Mouse (Mus musculus) lung, embryonic 14.5 days (tissue): ENCODE data around the gene Atf6b. TPM values are rescaled to one million over a fixed set of nuclear protein-coding genes. Genes with fewer than 3 reads are reported as not detected.

Source experiments
- ATAC-seq: fragments of 200-750 bp; cut with Nextera tagmentation; 2 replicates; pipeline ENCODE4 v1.8.0; 2017; ENCODE audit warnings: mild to moderate bottlenecking, moderate TSS enrichment, moderate library complexity; ENCODE audit not compliant: insufficient read depth
- DNase-seq: peaks from one replicate; pipeline ENCODE4 v3.0.0-alpha.2; 2015
- H3K27ac ChIP-seq: fragments of 300-500 bp; sonication (generic); 2 replicates; pipeline ENCODE4 v1.5.1; 2014; ENCODE audit warnings: low read depth, mild to moderate bottlenecking, moderate library complexity
- H3K27me3 ChIP-seq: fragments of 300-500 bp; sonication (generic); 2 replicates; pipeline ENCODE4 v1.6.1; 2014; ENCODE audit warnings: low read length, control low read depth; ENCODE audit not compliant: insufficient read depth
- H3K36me3 ChIP-seq: fragments of 300-500 bp; sonication (generic); 2 replicates; pipeline ENCODE4 v1.6.1; 2014; ENCODE audit warnings: control low read depth; ENCODE audit not compliant: insufficient read depth
- H3K4me1 ChIP-seq: fragments of 300-500 bp; sonication (generic); 2 replicates; pipeline ENCODE4 v1.6.1; 2014; ENCODE audit warnings: antibody characterized with exemption, control low read depth; ENCODE audit not compliant: insufficient read depth
- H3K4me2 ChIP-seq: fragments of 300-500 bp; sonication (generic); 2 replicates; pipeline ENCODE4 v1.6.1; 2014; ENCODE audit warnings: mild to moderate bottlenecking
- H3K4me3 ChIP-seq: fragments of 300-500 bp; sonication (generic); 2 replicates; pipeline ENCODE4 v1.5.1; 2014; ENCODE audit warnings: low read depth, low read length
- H3K9ac ChIP-seq: fragments of 300-500 bp; sonication (generic); 2 replicates; pipeline ENCODE4 v1.6.1; 2014
- H3K9me3 ChIP-seq: fragments of 300-500 bp; sonication (generic); 2 replicates; pipeline ENCODE4 v1.6.1; 2016; ENCODE audit warnings: low read depth, low read length, control low read depth
- CTCF ChIP-seq: IDR thresholded peaks from 2 replicates; pipeline ENCODE4 v1.5.1; 2016; ENCODE audit warnings: antibody characterized with exemption, low read depth
- WGBS: fragments of 180-500 bp; shearing (Covaris S2); extraction: QIAGEN DNeasy Blood & Tissue Kit; methylation state at CpG from one replicate; pipeline ENCODE4 v1.1.7; 2014; 5-methylcytosine and 5-hydroxymethylcytosine counted together
- polyA plus RNA-seq: library from polyadenylated mRNA; unstranded; fragments of >200 nt; fragmentation: Nextera tagmentation; extraction: Ambion mirVana; gene quantifications from 2 replicates; pipeline ENCODE4 v1.2.1, GENCODE M21; 2014

Gene Atf6b
- polyA plus RNA-seq, 1 experiment from 2014 or later: 74.8 TPM

DNA sequence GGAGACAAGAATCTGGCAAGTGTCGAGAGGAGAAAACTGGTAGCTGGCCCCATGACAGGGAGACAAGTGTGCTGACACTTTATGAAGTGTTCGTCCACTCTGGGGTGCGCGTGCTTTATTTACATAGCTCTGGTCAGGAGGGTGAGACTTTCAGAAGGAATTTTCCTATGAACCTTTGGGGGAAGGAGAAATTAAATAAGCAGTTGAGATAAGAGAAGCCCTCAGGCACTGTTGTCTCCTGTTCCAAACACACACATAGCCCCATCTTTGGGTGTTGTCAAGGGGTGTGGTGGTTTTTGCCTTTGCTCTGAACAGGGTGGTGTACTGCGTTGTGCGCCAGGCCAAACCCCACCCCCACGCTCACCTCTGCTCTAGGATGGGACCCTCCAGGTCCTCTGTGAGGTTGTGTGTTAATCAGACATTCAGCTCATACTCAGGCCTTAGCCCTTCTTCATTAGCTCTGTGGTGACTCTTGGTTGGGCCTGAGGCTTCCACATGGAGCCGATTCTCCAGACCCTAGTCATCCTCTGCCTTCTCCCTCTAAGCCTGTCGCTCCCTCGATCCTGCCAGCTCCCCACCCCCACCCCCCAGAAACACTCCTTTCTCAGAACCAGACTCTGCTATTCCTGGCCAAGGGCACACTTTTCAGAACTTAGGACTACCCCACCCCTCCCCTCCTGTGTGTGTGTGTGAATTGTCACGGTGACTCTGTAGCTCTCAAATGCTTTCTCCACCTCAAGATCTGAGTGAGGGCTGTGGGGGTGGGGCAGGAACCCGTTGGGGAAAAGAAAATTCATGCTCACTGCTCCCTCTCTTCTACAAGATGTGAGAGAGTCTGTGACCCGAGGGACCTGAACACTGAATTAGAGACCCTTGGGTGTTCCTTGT is 28.5 kb downstream of the Atf6b start:
- H3K4me2 ChIP-seq: no peak overlapping the region
- no peak overlapping the region for H3K4me3 ChIP-seq
- no peaks in the 10 kb centered on the region; the same call in 1 of the 2 replicates for H3K4me1 ChIP-seq
- H3K9me3 ChIP-seq: no peaks in the 10 kb centered on the region
- H3K36me3 ChIP-seq: no peaks in the 10 kb centered on the region
- WGBS: 34% methylated on average over 13 of the region's 13 CpGs
- DNase-seq: no peak
- no peak for ATAC-seq
- H3K27ac ChIP-seq: no peak overlapping the region
- peaks cover 62% of the 10 kb centered on the region for H3K27me3 ChIP-seq
- no peak overlapping the region for H3K9ac ChIP-seq
- TF ChIP-seq CTCF: no peak

DNA sequence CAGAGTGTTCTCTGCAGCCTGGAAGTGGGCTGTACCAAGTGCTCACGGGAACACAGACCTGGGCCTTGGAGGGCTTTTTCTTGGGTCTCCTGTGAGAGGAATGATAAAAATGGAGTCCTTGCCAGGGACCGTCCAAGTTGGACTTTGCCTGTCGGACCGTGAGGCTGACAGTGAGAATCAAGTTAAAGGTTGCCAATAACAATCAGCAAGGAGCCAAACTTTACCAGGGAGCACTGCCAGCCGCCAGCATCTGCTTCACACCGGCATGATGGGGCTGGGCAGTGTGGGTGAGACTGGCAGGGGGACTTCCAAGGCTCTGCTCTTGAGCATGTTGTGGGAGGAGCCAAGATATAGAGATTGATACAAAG is 29.1 kb downstream of the Atf6b start:
- Histone ChIP-seq H3K4me1 (no peaks in the 10 kb centered on the region; the same call in 1 of the 2 replicates), H3K27ac (no peak overlapping the region), H3K4me2 (no peak overlapping the region), H3K9me3 (no peaks in the 10 kb centered on the region), H3K9ac (no peak overlapping the region), H3K27me3 (peaks cover 56% of the 10 kb centered on the region), H3K4me3 (no peak overlapping the region), H3K36me3 (no peaks in the 10 kb centered on the region)
- no peak for DNase-seq
- no peak for TF ChIP-seq CTCF
- ATAC-seq: no peak
- WGBS: 59% methylated on average over 6 of the region's 6 CpGs

- Histone ChIP-seq H3K4me2 (no peak overlapping the region), H3K4me3 (no peak overlapping the region), H3K9me3 (no peaks in the 10 kb centered on the region), H3K9ac (no peak overlapping the region), H3K4me1 (peaks cover under 1% of the 10 kb centered on the region; the same call in 1 of the 2 replicates), H3K27ac (no peak overlapping the region), H3K36me3 (no peaks in the 10 kb centered on the region), H3K27me3 (peaks cover 50% of the 10 kb centered on the region)
- DNase-seq (no peak), ATAC-seq (no peak)
- 63% methylated on average over 12 of the region's 12 CpGs for WGBS
- no peak for TF ChIP-seq CTCF
These were observed 29.7 kb downstream of the Atf6b start for GRCm38 (mm10) chr17:34676671-34677070.

GRCm38 (mm10) chr17:34680191-34680590 is 33.2 kb downstream of the Atf6b start:
- WGBS: 76% methylated on average over 26 of the region's 26 CpGs
- H3K9me3 ChIP-seq: no peaks in the 10 kb centered on the region
- no peak for TF ChIP-seq CTCF
- no peak overlapping the region for H3K4me2 ChIP-seq
- ATAC-seq (no peak), DNase-seq (no peak)
- no peak overlapping the region for H3K4me3 ChIP-seq
- H3K27ac ChIP-seq: no peak overlapping the region
- H3K4me1 ChIP-seq: peaks cover 18% of the 10 kb centered on the region; the same call in 1 of the 2 replicates
- H3K9ac ChIP-seq: no peak overlapping the region
- no peaks in the 10 kb centered on the region for H3K36me3 ChIP-seq
- H3K27me3 ChIP-seq: peaks cover 19% of the 10 kb centered on the region

DNA sequence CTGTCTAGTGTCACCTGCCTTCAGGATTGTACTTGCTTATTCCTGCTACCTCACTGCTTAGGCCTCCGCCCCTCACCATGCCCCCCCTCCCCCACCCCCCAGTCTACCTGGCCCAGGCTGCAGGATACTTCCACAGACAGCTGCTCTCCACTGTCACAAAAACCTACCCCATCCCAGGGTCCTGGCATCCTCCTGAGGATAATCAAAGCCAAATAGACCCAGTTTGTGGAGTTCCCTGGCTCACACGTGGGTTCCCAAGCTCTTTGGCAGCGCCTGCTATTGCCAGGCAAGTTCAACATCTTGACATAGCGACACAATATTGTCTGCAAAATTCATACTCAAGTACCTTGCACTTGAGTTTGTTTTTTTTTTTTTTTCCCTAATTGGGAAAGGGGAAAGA is 33.7 kb downstream of the Atf6b start:
- H3K4me3 ChIP-seq: no peak overlapping the region
- 71% methylated on average over 4 of the region's 4 CpGs for WGBS
- DNase-seq (no peak), ATAC-seq (no peak)
- H3K4me1 ChIP-seq: peaks cover 22% of the 10 kb centered on the region
- no peak overlapping the region for H3K27ac ChIP-seq
- no peaks in the 10 kb centered on the region for H3K36me3 ChIP-seq
- H3K9ac ChIP-seq: no peak overlapping the region
- no peaks in the 10 kb centered on the region for H3K9me3 ChIP-seq
- no peak overlapping the region for H3K4me2 ChIP-seq
- TF ChIP-seq CTCF: no peak
- peaks cover 19% of the 10 kb centered on the region for H3K27me3 ChIP-seq

DNA sequence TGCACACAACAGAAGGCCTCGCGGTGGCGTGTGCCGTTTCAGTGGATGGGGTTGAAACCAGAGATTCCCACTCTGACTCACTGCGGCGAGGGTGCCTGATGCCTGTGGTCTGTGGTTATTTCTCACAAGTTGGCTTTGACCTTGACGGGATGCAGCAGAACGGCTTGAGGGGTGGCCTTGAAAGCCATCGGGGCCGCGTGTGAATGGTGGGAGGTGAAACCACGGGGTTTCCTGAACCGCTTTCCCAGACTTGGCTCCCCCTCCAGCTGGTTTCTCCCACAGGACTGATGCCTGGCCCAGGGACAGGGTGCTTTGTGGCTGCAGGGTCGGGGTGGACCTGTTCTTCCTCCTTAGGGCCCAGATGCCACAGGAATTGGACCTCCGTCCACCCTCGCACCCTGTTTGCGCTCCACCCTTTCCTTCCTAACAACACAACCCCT is 34.2 kb downstream of the Atf6b start:
- ATAC-seq: no peak
- peaks cover 26% of the 10 kb centered on the region for H3K4me1 ChIP-seq
- H3K9ac ChIP-seq: no peak overlapping the region
- H3K27ac ChIP-seq: no peak overlapping the region
- H3K4me2 ChIP-seq: no peak overlapping the region
- H3K27me3 ChIP-seq: peaks cover 18% of the 10 kb centered on the region
- no peak for TF ChIP-seq CTCF
- no peaks in the 10 kb centered on the region for H3K9me3 ChIP-seq
- no peak for DNase-seq
- no peaks in the 10 kb centered on the region for H3K36me3 ChIP-seq
- no peak overlapping the region for H3K4me3 ChIP-seq
- WGBS: 66% methylated on average over 17 of the region's 17 CpGs

DNA sequence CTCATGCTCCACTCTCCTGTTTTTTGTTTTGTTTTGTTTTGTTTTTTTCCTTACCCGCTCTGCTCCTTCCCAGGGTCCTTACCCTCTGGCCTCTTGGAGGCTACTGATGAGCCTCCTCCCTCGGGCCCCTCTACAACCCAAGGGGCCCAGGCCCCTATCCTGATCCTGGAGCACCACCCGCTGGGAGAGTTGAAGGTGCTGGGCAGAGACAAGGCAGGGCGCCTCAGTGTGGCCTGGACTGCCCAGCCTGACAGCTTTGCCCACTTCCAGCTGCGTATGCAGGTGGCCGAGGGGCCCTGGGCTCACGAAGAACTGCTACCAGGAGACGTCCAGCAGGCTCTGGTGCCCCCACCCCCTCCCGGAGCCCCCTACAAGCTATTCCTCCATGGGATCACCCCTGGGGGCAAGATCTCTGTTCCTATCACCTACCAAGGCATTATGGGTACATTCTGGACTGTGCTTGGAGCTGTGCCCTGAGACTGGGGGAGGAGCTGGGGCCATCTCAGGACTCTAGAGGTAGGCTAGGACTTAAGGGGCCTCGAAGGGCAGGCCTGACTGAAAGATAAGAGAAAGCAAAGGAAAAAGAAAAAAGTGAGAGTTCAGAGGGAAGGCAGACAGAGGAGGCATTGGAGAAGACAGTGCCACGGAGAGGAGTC is 35.1 kb downstream of the Atf6b start:
- H3K9ac ChIP-seq: no peak overlapping the region; the same call in 1 of the 2 replicates
- TF ChIP-seq CTCF: no peak
- no peak overlapping the region for H3K4me2 ChIP-seq
- 61% methylated on average over 11 of the region's 11 CpGs for WGBS
- peaks cover 12% of the 10 kb centered on the region for H3K27me3 ChIP-seq
- DNase-seq: no peak
- no peaks in the 10 kb centered on the region for H3K36me3 ChIP-seq
- no peaks in the 10 kb centered on the region for H3K9me3 ChIP-seq
- no peak overlapping the region for H3K27ac ChIP-seq
- no peak for ATAC-seq
- peaks cover 26% of the 10 kb centered on the region for H3K4me1 ChIP-seq
- H3K4me3 ChIP-seq: no peak overlapping the region
